Mouse (Mus musculus): ENCODE measurements around the gene Vps9d1. TPM values are rescaled to one million over a fixed set of nuclear protein-coding genes. Genes with fewer than 3 reads are reported as not detected.
A peak's percentile ranks its signal among the peaks of the same experiment; 100 is the strongest.
"Not testable (repeated sequence)": the region's sequence is repeated elsewhere in the genome, so short reads cannot be mapped to it uniquely, and the experiment has no call there.

Vps9d1 gene
- polyA plus RNA-seq, 1 experiment from 2014 or later: 29.4 TPM

GRCm38 (mm10) chr8:123279828-123280227 lies 25.7 kb upstream of the Vps9d1 start:
- H3K27ac ChIP-seq: no peak overlapping the region
- no peaks in the 10 kb centered on the region for H3K27me3 ChIP-seq
- no peak overlapping the region for H3K4me3 ChIP-seq
- H3K36me3 ChIP-seq: peaks cover 23% of the 10 kb centered on the region
- no peaks in the 10 kb centered on the region for H3K4me1 ChIP-seq
- no peaks in the 10 kb centered on the region for H3K9me3 ChIP-seq
- H3K4me2 ChIP-seq: no peak overlapping the region
- 88% methylated on average over 4 of the region's 4 CpGs for WGBS
- ATAC-seq (ENCODE audit: insufficient number of reproducible peaks, low FRiP score, low TSS enrichment, low read depth): no peak
- H3K9ac ChIP-seq: no peak overlapping the region

GRCm38 (mm10) chr8:123278445-123278844 lies 24.3 kb upstream of the Vps9d1 start:
- no peaks in the 10 kb centered on the region for H3K4me1 ChIP-seq
- no peak overlapping the region for H3K27ac ChIP-seq
- peaks cover 23% of the 10 kb centered on the region for H3K36me3 ChIP-seq
- 75% methylated on average over 7 of the region's 7 CpGs for WGBS
- no peaks in the 10 kb centered on the region for H3K9me3 ChIP-seq
- no peak overlapping the region for H3K4me3 ChIP-seq
- no peaks in the 10 kb centered on the region for H3K27me3 ChIP-seq
- no peak overlapping the region for H3K9ac ChIP-seq
- no peak for ATAC-seq (ENCODE audit: insufficient number of reproducible peaks, low FRiP score, low TSS enrichment, low read depth)
- no peak overlapping the region for H3K4me2 ChIP-seq

- Histone ChIP-seq H3K4me3 (no peak overlapping the region), H3K9ac (no peak overlapping the region), H3K4me2 (no peak overlapping the region), H3K27me3 (no peaks in the 10 kb centered on the region), H3K4me1 (no peaks in the 10 kb centered on the region), H3K27ac (no peak overlapping the region), H3K36me3 (peaks cover 4% of the 10 kb centered on the region; the same call in 1 of the 2 replicates), H3K9me3 (no peaks in the 10 kb centered on the region)
- no peak for ATAC-seq (ENCODE audit: insufficient number of reproducible peaks, low FRiP score, low TSS enrichment, low read depth)
- 91% methylated on average over 12 of the region's 12 CpGs for WGBS
Observed at GRCm38 (mm10) chr8:123275096-123275495, 20.9 kb upstream of the Vps9d1 start.

DNA sequence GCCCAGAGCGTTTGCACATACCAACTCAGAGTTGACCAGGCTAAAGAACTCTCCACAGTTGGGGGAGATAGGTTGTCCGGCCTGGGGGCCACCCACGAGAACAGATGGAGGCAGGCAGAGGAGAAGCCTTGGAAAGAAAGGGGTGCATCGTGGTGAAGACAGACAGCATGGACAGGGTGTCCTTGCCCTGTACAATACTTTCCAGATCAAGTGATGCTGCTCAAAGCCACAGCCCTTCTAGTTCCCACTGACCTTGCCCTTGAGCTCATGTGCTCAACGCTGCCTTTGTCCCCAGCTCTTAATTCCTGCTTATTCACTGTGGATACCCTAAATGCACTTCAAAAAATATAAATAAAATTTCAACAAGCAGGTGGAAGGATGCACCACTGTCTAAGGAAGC lies 20.3 kb upstream of the Vps9d1 start:
- WGBS: 88% methylated on average over 5 of the region's 5 CpGs
- Histone ChIP-seq H3K27ac (no peak overlapping the region), H3K27me3 (no peaks in the 10 kb centered on the region), H3K9me3 (no peaks in the 10 kb centered on the region), H3K4me2 (no peak overlapping the region), H3K4me3 (no peak overlapping the region), H3K9ac (no peak overlapping the region), H3K4me1 (no peaks in the 10 kb centered on the region), H3K36me3 (peaks cover 10% of the 10 kb centered on the region)
- ATAC-seq (ENCODE audit: insufficient number of reproducible peaks, low FRiP score, low TSS enrichment, low read depth): no peak

- Histone ChIP-seq H3K4me2 (no peak overlapping the region), H3K27me3 (no peaks in the 10 kb centered on the region), H3K9ac (no peak overlapping the region), H3K27ac (no peak overlapping the region), H3K4me1 (no peaks in the 10 kb centered on the region), H3K4me3 (no peak overlapping the region), H3K36me3 (peaks cover 36% of the 10 kb centered on the region), H3K9me3 (no peaks in the 10 kb centered on the region)
- ATAC-seq (ENCODE audit: insufficient number of reproducible peaks, low FRiP score, low TSS enrichment, low read depth): no peak
- 79% methylated on average over 4 of the region's 4 CpGs for WGBS
Observed at GRCm38 (mm10) chr8:123271901-123272300, 17.8 kb upstream of the Vps9d1 start.

DNA sequence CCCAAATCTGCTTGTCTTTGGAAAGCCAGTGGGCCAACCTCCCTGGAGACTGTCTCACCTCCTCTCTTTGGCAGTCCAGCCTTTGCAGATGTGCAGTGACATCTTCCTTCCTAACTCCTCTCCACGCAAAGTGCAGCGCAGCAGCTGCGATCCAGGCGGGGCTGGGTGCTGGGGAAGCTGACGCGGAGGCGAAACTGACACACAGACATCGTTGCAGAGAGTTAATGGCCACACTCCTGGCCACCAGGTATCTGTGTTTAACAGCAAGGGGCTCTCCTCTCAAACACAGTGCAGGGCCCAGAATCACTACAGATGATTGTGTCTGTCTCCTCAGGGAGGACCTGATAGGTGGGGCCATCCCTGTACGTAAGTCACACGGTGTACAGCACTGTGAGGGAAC lies 17.0 kb upstream of the Vps9d1 start:
- Histone ChIP-seq H3K9ac (no peak overlapping the region), H3K4me2 (no peak overlapping the region), H3K4me3 (no peak overlapping the region), H3K4me1 (no peaks in the 10 kb centered on the region), H3K9me3 (no peaks in the 10 kb centered on the region), H3K36me3 (peaks cover 43% of the 10 kb centered on the region), H3K27ac (no peak overlapping the region), H3K27me3 (no peaks in the 10 kb centered on the region)
- ATAC-seq (ENCODE audit: insufficient number of reproducible peaks, low FRiP score, low TSS enrichment, low read depth): no peak
- 83% methylated on average over 10 of the region's 10 CpGs for WGBS

DNA sequence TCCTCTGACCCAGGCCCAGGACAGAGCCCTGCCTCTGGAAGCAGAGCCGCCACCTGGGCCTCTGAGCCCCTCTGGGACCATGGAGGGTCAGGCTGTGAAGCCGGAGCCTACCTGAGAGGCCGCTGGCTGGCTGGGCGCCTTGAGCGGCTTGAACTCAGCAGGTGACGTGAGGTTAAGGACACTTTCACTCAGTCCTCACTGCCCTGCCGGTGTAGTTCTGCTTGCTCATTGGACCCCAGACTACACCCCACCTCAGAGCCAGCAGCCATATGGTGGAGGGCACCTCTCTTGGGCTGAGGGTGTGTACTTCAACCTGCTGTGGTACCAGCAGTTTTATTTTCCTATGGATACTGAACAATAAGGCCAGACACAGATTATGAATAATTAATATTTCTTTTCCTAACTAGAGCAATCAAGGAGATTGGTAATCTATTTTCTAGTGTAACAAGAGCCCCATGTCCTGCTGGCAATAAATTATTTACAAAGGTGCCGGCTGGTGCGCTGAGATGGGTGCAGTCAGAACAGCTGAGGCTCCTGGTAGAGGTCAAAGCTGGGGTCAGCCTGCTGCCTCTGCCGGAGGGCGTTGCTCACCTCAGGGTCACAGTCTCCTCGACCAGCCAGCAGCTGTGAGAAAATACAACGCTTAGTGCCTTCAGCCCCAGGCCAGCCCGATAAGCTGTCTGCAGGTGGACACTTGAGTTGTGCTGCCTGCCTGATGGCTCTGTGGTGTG lies 13.9 kb upstream of the Vps9d1 start:
- Histone ChIP-seq H3K27ac (no peak overlapping the region), H3K4me3 (no peak overlapping the region), H3K9ac (no peak overlapping the region), H3K36me3 (peaks cover 70% of the 10 kb centered on the region), H3K4me2 (no peak overlapping the region), H3K4me1 (no peaks in the 10 kb centered on the region), H3K9me3 (no peaks in the 10 kb centered on the region), H3K27me3 (no peaks in the 10 kb centered on the region)
- ATAC-seq (ENCODE audit: insufficient number of reproducible peaks, low FRiP score, low TSS enrichment, low read depth): no peak
- WGBS: 80% methylated on average over 14 of the region's 14 CpGs

GRCm38 (mm10) chr8:123257593-123257992 lies 3.4 kb upstream of the Vps9d1 start:
- not testable (repeated sequence) for H3K27ac ChIP-seq; H3K9me3 ChIP-seq; H3K4me3 ChIP-seq; ATAC-seq (ENCODE audit: insufficient number of reproducible peaks, low FRiP score, low TSS enrichment, low read depth); H3K27me3 ChIP-seq; H3K4me2 ChIP-seq; H3K9ac ChIP-seq
- Histone ChIP-seq H3K36me3 (peaks cover 61% of the 10 kb centered on the region), H3K4me1 (peaks cover 28% of the 10 kb centered on the region)
- 88% methylated on average over 8 of the region's 8 CpGs for WGBS

DNA sequence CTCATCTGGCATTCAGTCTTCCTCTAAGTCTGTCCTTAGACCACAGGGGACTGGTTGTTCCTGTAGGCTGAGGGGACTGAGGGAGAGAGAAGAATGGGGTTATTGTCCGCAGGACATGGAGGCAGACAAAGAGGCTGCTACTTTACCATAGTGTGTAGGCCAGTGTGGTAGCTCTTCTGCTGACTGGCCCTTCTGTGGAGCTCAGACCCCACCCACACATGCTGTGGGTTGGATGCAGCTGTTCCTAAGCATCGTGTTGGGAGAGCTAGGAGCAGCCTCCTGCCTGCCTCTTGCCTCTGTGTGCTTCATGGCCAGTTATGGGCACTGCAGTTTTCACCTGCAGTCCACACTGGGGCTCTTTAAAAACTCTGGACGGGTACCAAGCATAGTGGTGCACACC lies 3.0 kb upstream of the Vps9d1 start:
- Histone ChIP-seq H3K27me3 (no peaks in the 10 kb centered on the region), H3K9ac (no peak overlapping the region), H3K27ac (no peak overlapping the region), H3K4me1 (peaks cover 31% of the 10 kb centered on the region), H3K9me3 (no peaks in the 10 kb centered on the region), H3K4me3 (no peak overlapping the region), H3K4me2 (no peak overlapping the region), H3K36me3 (peaks cover 61% of the 10 kb centered on the region)
- no peak for ATAC-seq (ENCODE audit: insufficient number of reproducible peaks, low FRiP score, low TSS enrichment, low read depth)
- WGBS: 77% methylated on average over 3 of the region's 3 CpGs

DNA sequence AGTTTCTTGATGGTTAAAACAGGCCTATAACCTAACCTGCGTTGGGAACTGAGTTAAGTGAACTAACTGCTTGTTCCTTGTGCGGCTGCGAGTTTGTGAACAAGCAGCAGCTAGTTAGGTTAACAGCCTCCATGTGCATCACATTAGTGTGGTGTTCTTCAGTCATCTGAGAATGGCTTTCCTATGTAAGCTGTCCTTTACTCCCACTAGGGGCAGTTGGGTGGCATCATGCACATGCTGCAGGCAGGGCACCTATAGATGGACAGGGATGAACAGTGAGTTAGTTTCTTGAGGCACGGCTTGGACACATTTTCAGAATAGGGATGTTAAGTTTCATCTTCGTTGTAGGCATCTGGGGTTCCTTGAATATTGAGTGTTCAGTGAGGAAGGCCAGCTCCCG lies 1.0 kb upstream of the Vps9d1 start:
- 57% methylated on average over 6 of the region's 6 CpGs for WGBS
- peak overlapping the region; percentile 98; the same call in 1 of the 2 replicates for H3K9ac ChIP-seq
- H3K4me2 ChIP-seq: peak overlapping the region; percentile 92
- no peak for ATAC-seq (ENCODE audit: insufficient number of reproducible peaks, low FRiP score, low TSS enrichment, low read depth)
- peaks cover 35% of the 10 kb centered on the region for H3K4me1 ChIP-seq
- H3K36me3 ChIP-seq: peaks cover 67% of the 10 kb centered on the region
- no peak overlapping the region for H3K27ac ChIP-seq
- no peaks in the 10 kb centered on the region for H3K9me3 ChIP-seq
- peak overlapping the region; percentile 94 for H3K4me3 ChIP-seq
- no peaks in the 10 kb centered on the region for H3K27me3 ChIP-seq

GRCm38 (mm10) chr8:123253451-123254098 lies 573 bp downstream of the Vps9d1 start:
- H3K27ac ChIP-seq: peak overlapping the region; percentile 90
- peak overlapping the region; percentile 92 for H3K4me2 ChIP-seq
- peaks cover 64% of the 10 kb centered on the region for H3K36me3 ChIP-seq
- no peaks in the 10 kb centered on the region for H3K9me3 ChIP-seq
- peak; percentile 28; the same call in 1 of the 2 replicates for ATAC-seq (ENCODE audit: insufficient number of reproducible peaks, low FRiP score, low TSS enrichment, low read depth)
- H3K4me3 ChIP-seq: peak overlapping the region; percentile 94
- peaks cover 35% of the 10 kb centered on the region for H3K4me1 ChIP-seq
- H3K27me3 ChIP-seq: no peaks in the 10 kb centered on the region
- WGBS: under 1% methylated on average over 40 of the region's 40 CpGs
- H3K9ac ChIP-seq: peak overlapping the region; percentile 98

DNA sequence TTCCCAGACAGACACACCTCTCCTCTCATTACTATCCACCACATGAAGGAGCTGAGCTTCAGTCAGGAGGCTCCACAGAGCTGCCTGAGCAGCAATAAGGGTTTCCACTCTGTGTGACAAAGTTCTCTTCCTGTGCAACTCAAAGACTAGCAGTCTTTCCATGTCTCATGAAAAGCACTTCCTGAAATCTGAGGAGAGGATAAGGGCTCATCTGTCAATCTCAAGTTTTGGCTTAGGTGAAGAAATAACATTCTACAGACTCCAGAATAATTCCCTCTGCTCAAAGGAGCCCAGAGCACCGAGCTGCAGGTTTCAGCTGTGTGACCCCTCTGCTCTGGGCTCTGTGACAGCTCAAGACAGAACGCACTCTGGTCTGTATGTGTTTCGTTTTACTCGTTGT lies 1.2 kb downstream of the Vps9d1 start:
- Histone ChIP-seq H3K9ac (peak overlapping the region; percentile 98; the same call in 1 of the 2 replicates), H3K9me3 (no peaks in the 10 kb centered on the region), H3K4me1 (peaks cover 35% of the 10 kb centered on the region), H3K4me3 (peak overlapping the region; percentile 94), H3K36me3 (peaks cover 64% of the 10 kb centered on the region), H3K27ac (peak overlapping the region; percentile 90), H3K4me2 (peak overlapping the region; percentile 92), H3K27me3 (no peaks in the 10 kb centered on the region)
- ATAC-seq (ENCODE audit: insufficient number of reproducible peaks, low FRiP score, low TSS enrichment, low read depth): no peak
- 41% methylated on average over 4 of the region's 4 CpGs for WGBS
